ENCODE assay signal across 35 mouse cellular contexts in genomic region chrX:138979249-138979648, GRCm38 (mm10).
"Had no signal": no experiment of that assay in that cellular context is flagged by ENCODE, and none has a peak within 500 bp of the region (broad histone marks: within the 10 kb centered on the region; RNA-seq: fewer than 3 reads in every experiment).

No protein-coding gene starts in this region.

- H3K4me1 ChIP-seq: heart, embryonic 10.5 days; heart, embryonic 12.5 days; heart, embryonic 13.5 days; heart, embryonic 15.5 days; hindbrain, embryonic 10.5 days; hindbrain, embryonic 12.5 days; hindbrain, embryonic 13.5 days; hindbrain, embryonic 15.5 days; intestine, embryonic 15.5 days; kidney, embryonic 15.5 days had no signal

- ATAC-seq: hindbrain, embryonic 16.5 days; hindbrain, postnatal 0 days; inflammation-experienced regulatory T-cells, adult 6 months; intestine, embryonic 15.5 days; intestine, embryonic 16.5 days; intestine, postnatal 0 days had no signal

- H3K4me3 ChIP-seq: heart, adult 2 months; heart, embryonic 10.5 days; heart, embryonic 12.5 days; heart, embryonic 13.5 days; heart, embryonic 15.5 days; hindbrain, embryonic 10.5 days; hindbrain, embryonic 12.5 days; hindbrain, embryonic 13.5 days; hindbrain, embryonic 15.5 days; intestine, embryonic 15.5 days; kidney, embryonic 15.5 days; layer of hippocampus, adult 2 months had no signal

- H3K36me3 ChIP-seq: heart, embryonic 15.5 days; hindbrain, embryonic 10.5 days; hindbrain, embryonic 12.5 days; hindbrain, embryonic 13.5 days; hindbrain, embryonic 15.5 days; intestine, embryonic 15.5 days; kidney, embryonic 15.5 days had no signal

- H3K27me3 ChIP-seq: heart, embryonic 12.5 days; heart, embryonic 13.5 days; heart, embryonic 15.5 days; hindbrain, embryonic 13.5 days; hindbrain, embryonic 15.5 days; intestine, embryonic 15.5 days had no signal

- H3K4me2 ChIP-seq: heart, embryonic 11.5 days; heart, embryonic 12.5 days; heart, embryonic 13.5 days; heart, embryonic 15.5 days; hindbrain, embryonic 12.5 days; hindbrain, embryonic 13.5 days; hindbrain, embryonic 14.5 days; hindbrain, embryonic 15.5 days; intestine, embryonic 15.5 days; kidney, embryonic 15.5 days had no signal

- H3K27ac ChIP-seq: heart, adult 2 months; heart, embryonic 10.5 days; heart, embryonic 13.5 days; heart, embryonic 15.5 days; hindbrain, embryonic 10.5 days; hindbrain, embryonic 12.5 days; hindbrain, embryonic 13.5 days; hindbrain, embryonic 14.5 days; hindbrain, embryonic 15.5 days; hindbrain, postnatal 0 days; intestine, embryonic 15.5 days; kidney, embryonic 15.5 days; kidney, postnatal 0 days; layer of hippocampus, adult 2 months had no signal

- H3K9ac ChIP-seq: heart, embryonic 12.5 days; heart, embryonic 13.5 days; heart, embryonic 15.5 days; hindbrain, embryonic 12.5 days; hindbrain, embryonic 13.5 days; hindbrain, embryonic 14.5 days; hindbrain, embryonic 15.5 days; intestine, embryonic 15.5 days; kidney, embryonic 15.5 days had no signal

- DNase-seq: heart, adult 2 months; heart, postnatal 10 days; heart, postnatal 14 days; heart, postnatal 36 days; heart, postnatal 4 days; kidney, adult 11 months; kidney, adult 18-20 months; kidney, adult 2 months; kidney, adult 8-10 months; kidney, adult 9 months; kidney, postnatal 10 days; kidney, postnatal 14 days; kidney, postnatal 25 days; kidney, postnatal 36 days; kidney, postnatal 4 days; layer of hippocampus, adult 9-11 months had no signal

- H3K9me3 ChIP-seq: heart, embryonic 10.5 days; heart, embryonic 12.5 days; heart, embryonic 13.5 days; heart, embryonic 15.5 days; hindbrain, embryonic 10.5 days; hindbrain, embryonic 12.5 days; hindbrain, embryonic 13.5 days; hindbrain, embryonic 15.5 days; intestine, embryonic 15.5 days; kidney, embryonic 15.5 days had no signal
